Mouse (Mus musculus) MN1 (cell line): ENCODE measurements at regions not wholly inside any gene's neighbourhood (a gene's known extent, or its start where the extent isn't known, plus 50 kb on each side); places are given as distances from the start of the nearest gene placed in this dataset.

Experiments used
- DNase-seq: peaks from one replicate; pipeline ENCODE4 v3.0.0-alpha.2; 2016; ENCODE audit warnings: low spot score

DNA sequence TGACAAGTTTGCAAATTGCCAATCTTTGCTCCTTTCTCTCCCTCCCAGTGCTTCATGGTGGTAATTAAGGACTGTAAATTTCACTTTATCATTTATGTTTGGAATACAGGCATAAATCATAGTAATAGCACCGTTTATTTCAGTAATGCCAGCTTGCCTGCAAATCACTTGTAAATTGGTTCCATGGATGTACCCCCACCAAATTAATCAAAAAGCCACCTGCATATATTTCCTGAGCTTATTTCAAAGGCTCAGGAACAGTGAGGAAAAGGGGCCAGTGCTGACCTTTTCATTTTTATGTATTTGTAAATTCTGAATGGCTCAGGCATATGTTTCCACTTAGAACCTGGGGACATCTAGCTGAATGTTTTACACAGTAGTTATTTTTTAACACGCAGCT lies 115.0 kb downstream of the D3Ertd751e start:
- DNase-seq = no peak

DNA sequence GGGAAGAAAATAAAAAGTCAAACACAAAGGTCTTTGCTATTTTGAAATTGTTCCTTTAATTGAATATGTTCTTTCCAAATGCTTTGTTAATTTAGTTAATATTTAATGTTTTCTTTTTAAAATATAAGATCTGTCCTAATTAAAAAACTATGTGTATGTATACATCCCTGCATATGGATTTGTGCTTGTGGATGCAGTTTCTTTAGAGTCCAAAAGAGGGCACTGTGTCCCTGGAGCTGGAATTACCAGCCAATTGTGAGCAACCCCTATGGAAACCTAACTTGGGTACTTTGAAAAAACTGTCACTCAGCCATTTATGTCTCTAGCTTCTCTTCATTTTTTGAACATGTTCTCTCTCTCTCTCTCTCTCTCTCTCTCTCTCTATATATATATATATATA lies 120.3 kb downstream of the D3Ertd751e start:
- DNase-seq = no peak

DNA sequence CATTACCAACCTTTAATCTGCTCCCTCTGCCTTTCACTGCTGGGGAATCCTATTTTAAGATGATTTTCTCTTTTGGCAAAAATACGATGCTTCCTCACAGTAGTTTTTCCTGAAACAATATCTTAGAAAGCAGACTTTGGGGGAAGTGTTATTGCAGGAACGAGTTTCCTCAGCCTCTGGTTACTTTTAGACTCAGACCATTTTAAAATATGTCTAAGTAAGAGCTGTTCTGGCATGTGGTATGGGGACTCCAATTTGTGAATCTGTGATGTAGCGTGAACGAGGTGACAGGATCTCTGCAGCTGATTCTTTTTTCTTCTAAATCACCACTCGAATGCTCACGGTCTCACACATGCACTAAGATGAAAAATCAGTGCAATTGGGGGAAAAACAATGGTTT lies 166.5 kb downstream of the D3Ertd751e start:
- DNase-seq = no peak

DNA sequence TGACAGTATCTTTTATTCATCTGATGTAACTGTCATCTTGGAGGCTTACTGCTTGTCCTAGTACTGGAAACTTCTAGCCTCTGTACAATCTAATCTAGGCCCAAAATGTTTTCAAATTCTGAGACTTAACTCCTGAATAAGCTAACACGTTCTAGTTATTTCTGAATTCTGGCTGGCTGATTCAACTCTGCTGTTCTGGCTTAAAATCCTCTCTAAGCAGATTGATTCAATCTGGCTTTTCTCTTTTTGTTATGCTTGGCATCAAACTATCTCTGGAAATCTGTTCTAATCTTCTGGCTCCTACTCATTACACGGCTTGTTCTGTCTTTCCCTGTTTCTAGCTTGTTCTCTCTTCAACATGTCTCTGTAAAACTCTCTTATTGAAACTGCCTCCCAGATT lies 170.8 kb downstream of the D3Ertd751e start:
- DNase-seq = no peak

DNA sequence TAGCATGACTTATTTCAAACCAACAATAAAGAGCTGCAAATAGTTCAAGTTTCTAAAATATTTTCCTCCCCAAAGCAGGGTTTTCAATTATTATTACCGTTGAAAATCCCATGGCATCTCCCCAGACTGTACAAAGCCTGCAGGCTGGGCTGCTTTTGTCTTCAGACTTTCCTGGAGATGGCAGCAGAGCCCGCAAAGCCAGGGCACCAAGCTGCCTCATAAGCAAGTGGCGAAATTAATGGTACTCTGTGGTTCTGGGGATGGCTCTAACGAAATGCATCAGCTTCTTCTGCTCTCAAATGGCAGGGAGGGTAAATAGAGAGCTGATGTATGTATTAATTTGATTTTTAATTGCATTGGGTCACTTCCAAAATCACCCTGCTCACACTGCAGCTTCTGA lies 197.4 kb downstream of the D3Ertd751e start:
- DNase-seq = no peak

DNA sequence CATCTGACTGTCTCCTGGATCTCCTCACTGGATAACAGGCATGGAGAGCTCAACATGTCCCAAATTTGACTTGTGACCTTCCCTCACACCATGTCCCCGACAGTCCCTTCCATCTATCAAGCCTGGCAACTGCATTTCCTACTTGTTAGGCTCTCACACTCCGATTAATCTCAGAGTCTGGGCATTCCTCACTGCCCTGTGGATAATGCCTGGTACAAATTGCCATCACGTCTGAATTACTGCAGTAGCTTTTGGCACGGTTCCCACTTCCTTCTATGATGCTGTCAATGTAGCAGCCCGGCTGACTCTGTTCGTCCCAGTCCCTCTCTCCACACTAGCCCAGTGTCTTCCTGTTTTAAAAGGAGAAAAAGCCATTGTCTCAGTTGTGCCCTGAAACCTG lies 200.6 kb downstream of the D3Ertd751e start:
- DNase-seq = no peak

DNA sequence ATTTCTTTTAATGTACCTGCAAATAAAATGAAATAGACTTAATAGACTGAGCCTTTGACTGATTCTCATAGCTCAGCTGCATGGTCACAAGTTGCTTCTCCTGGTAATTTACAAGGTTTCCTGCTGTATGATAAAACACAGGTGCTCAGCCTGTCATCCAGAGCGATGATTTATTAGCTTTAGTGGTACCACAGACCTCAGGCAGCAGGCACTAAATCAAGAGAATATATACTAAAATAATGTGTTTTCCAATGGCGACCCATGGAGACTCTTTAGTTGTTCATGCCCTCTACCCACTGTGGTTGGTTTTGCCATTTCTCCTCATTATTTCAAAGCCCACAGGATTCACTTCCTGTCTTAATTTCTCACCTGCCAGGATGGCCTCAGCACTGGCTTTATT lies 207.0 kb downstream of the D3Ertd751e start:
- DNase-seq = no peak

DNA sequence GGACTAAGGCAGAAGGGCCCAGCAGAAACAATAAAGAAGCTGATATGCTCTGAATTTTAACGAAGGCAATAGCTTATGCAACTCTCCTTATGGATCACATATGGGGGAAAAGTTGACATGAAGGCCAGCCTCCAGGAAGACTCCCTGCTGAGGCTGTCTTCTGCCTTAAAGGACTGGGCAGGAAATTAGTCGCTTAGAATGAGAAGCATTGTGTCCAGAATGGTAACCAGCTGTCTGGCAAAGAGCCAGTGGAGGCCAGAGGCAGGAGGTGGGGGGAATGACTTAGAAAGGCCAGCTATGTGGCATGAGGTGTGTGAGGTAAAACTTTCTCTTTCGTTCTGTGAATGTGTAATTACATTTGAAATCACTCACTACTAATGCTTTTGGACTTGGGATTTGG lies 215.0 kb downstream of the D3Ertd751e start:
- DNase-seq = no peak

DNA sequence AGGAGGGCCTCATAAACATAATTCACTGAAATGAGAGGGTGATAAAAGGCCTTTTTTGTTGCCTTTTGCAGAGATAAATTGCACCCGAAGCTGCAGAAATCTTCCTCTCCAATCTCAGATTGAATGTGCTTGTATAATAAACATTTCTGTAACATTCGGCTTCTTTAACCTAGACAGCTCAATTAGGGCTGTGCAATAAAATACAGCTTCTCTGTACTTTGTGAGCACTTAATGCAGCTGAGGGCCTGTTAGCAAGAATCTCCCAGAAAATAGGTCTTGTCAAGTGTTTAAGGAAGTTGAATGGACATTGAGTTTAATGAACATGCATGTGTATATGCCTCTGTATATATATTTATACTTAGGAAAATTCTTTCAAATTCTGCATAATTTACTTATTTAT lies 217.8 kb downstream of the D3Ertd751e start:
- DNase-seq = no peak

DNA sequence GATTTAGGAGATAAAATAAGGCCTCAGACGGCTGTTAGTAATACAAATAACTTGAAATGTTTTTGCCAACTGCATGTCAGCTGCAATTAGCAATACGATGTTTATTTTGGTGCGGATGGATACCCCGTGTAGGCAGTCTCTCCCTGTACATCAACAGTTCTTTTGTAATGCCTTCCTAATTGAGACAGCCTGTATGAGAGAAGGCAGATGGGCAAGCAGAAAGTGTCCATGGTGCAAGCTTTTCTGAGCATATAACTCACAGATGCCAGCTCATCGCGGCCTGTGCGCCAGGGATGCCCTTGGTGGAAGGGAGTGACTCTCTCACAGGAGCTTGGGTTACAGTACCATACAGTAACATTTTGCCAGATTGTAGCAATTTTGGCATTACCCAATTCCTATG lies 220.5 kb downstream of the D3Ertd751e start:
- DNase-seq = no peak

DNA sequence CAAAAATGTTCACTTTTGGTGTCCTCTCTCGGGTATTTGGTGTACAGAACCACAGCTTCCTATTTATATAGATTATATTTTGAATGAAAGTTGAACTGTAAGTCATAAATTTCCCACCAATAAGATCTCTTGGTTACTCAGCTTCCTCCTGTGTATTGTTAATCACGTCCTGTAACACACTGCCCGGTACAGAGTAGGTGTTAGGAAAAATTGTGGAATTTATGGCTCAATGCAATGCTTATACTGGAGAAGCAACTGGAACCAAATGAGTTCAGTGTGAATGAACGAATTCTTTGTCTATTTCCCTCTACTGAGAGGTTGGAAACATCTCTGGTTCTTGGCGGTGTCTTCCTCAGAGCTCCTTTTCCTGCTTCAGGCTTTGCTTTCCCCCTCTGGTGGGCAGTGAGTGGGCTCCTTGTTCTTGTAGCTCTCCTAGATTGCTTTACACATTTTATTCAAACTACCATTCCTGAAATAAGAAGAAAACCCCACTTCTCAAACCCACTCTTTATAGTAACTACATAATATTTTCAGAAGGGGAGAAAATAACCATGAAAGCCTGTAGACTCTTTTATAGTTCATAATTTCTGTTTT lies 264.4 kb downstream of the D3Ertd751e start:
- no peak for DNase-seq

DNA sequence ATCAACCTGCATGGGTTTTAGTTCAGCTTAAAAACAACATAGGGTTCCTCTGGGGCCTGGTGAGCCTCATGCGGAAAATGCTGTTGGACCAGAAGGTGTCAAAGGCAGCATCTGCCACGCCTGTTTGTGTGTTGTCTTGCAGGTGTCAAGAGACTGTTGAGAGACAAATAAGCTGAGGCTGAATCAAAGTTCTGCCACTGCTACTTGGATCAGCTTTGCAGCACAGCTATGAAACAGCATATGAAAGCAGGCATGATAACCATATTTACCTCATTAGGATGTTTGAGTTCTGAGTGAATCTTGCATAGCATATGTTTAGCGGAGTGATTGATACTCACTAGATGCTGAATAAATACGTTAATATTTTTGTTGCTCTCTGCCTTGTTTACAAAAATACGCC lies 280.8 kb downstream of the D3Ertd751e start:
- DNase-seq = no peak

DNA sequence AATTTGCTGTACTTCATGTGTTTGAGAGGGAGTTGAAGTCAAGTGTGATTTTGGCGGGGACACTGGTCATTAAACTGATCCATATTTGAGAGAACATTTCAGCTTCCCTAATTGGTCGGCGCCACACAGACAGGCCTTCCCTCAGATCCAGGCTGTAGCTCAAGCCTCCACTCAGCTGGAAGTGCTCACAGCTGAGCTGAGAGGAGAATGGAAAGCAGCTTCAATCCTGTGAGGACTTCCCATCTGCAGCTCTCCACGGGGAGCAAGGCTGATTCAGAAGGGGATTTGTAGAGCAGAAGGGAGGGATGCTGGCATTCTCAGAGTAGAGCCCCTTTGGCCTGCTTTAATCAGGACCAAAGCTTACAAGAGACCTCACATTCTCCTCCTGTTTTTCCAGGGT lies 297.2 kb downstream of the D3Ertd751e start:
- DNase-seq = no peak

DNA sequence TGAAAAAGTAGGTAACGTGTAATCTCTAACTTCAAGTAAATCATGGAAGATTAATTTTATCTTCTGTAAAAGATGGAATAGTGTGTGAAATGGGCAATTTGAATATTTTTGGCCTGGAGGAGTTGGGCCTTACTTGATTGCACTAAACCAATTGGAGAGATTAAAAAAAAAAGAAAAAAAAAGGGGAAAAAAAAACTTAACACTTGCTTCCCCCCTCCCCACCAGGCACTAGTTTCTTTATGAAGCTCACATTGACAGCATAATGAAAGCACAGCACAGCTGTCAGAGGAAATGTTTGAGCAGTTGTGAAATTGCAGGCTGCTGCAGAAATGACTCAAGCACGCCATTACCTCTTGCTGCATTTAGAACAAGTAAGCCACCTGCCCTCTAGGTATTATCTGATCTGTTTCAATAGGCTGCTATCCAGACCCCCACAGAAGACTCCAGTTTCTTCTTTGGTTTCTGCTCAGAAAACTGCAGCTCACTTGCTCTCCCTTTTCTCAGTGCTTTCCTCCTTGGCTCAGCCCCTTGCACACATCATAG lies 297.9 kb downstream of the D3Ertd751e start:
- DNase-seq = no peak

DNA sequence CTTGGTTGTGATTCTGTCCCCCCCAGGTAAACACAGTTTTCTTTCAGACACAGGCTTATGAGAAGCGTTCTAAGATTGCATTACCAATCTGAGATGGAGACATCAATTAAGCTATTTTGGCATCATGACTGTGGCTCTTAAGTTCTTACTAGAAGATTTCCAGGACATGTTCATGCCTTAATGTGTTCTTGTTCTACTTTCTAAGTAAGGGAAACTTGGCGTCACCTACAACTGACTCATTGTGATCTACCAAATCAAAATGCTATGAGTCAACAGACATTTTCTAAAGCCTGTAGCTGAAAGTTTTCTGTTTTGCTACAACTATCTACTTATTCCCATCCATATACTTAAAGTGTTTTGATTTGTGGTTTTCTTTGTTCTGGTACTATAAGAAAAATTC lies 298.5 kb downstream of the D3Ertd751e start:
- DNase-seq = no peak

DNA sequence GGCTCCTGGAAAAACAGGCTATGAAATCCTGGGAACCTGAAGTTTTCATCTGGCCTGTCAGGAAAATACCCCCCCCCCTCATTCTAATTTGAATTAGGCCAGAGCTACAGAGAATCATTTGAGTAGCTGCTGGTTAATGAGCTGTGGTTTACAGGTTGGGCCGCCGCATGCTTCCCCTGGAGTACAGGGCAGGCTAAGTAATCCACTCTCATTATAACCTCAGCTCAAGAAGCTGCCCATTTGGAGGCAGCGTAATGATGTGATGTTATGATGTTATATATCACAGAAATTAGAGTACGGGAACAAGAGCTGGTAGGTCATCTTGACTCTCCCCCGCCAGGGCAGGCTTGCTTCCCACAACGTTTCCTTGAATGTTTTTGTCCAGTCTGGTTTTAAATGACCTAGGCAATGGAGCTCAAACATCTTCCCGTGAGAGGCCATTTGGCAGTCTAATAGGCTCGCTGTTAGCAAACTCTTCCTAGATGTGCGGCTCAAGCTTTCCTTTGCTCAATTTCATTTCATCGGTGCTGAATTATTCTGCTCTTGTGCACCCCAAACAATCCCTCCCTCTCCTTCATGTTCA lies 315.0 kb downstream of the D3Ertd751e start:
- DNase-seq = no peak

DNA sequence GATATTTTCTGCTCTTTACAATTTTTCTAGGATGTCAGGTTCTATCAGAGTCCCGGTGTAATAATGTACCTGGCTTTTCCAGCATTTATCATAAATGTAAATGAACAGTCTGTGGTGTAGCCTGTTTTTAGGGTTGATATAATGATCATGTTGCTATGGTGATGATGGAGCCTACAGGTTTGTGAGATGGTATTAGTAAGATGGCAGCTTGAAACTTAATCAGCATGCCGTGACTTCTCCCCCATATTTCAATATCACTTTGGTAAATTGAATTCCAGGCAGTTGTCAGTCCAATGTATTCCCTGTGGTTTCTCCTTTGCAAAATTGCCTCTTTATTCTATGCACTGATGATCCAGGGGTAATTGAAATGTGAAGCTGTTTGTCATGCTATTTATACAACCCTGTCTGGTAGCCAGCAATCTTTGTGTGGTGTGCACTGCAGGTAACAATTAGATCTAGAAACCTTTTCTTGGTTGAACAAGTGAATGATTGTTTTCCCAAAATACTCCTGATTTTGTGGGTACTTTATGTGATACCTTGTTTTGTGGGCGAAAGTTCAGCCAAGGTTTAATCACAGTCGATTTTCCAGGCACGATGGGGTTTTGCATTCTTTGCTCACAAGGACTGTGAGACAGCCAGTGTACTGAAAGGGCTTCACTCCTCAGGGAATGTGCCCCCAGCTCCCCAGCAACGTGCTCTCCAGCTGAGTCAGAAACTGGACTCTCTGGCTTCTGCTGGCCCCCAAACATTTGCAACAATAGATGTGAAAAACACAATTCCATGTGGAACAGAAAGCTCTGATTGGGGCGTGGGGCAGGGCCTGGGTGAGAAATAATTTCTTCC lies 322.9 kb downstream of the D3Ertd751e start:
- DNase-seq = no peak

DNA sequence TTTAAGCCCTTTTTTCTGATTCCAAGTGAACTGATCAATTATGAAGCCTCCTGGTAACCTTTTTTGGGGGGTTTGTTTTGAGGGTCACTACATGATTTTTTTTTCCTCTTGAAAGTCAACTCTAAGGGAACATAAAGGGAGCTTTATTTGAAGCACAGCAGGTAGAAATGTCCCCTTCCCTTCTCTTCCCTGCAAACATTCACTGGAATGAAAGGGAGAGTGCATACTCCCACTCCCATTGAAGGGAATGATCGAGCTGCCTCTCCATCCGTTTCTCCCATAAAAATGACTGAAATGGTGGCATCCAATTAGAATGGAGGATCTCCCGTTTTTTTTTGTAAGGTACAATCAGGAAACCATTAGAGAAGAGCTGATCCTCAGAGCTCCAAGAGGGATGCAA lies 323.6 kb downstream of the D3Ertd751e start:
- no peak for DNase-seq

DNA sequence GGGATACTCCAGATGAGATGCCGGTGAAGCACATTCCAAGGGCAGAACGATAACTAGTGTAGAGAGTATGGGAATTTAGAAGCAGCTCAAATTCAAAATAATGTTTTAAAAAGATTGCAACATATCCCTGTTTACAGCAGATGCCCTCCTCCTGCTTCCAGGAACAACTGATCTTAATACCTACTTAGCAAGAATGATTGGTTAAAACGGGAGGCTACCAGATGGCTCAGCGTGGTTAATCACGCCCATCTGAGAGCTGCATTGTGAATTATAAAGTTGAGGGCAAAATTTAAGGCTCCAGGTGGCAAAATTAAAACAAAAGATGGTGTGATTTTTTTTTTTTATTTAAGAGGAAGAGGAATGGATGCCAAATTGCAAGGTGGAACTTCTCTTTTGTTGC lies 324.6 kb downstream of the D3Ertd751e start:
- DNase-seq = no peak

DNA sequence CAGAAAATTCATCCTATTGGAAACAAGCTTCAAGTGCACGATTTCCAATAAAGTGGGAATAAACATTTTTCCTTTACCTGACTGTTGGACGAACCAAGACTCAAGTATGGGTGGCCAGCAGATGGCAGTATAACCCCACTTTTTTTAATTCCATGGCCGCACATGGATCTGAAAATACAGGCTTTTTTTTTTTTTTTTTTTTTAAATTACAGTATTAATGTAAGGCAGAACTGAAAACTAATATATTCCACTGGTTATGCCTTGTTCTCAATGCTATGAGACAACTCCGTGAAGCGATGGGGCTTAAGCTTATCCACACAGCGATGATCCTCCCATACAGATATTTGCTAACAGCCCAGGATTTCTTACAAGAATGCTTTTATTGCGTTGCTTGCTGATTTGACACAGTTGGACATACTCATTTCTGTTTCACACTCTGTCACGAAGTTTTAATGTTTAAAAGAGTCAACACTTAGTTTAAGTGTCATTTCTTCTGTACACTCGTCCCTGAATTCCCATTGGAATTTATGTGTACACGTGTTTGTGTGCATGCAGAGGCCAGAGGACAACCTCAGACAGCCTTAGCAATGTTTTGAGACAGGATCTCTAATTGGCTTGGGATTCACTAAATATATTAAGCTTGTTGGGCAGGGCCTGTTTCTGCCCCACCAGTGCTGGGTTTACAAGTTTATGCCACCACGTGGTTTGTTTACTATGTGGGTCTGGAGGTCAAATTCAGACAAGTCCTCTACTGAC lies 332.3 kb downstream of the D3Ertd751e start:
- DNase-seq = peak; percentile 57

DNA sequence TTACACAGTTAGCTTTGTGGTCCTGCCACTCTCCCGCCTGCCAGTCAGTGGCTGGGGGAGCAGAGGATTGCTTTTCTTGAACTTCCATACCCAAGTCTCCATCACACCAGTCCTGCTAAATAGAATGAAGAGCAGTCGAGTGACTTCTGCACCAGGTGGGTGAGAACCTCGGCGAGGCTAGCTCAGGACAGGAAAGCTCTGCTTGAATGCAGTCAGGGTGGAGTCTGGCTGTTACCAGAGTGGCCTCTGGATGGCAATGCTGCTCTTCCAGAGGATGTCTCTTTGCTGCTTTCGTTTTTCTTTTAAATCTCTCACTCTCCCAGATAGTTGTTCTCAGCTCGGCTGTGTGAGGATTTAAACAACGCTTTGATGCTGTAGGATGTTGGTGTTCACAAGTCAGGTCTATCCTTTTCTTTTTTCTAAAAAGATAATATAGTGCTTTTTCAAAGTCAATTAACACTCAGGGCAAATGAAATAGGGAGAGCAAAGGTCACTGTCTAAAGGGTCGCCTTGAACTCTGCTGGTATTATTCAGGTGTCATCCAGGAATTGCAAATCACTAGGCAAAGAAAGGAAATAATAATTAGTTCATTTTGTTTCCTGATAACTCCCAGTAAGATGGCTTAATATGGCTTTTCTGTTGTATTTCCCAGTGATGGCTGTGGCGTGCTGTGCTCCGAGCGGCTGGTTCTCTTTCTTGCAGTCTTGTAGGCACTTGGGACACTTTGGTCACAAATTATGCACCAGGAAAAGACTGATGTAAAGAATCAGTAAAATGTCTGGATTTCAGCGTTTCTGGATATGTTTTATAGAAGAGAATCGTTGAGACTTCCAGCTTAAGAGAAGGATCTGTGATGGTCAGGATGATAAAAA lies 368.8 kb downstream of the D3Ertd751e start:
- DNase-seq = peak; percentile 19
